Mouse (Mus musculus) Patski (cell line): Measurements from ENCODE around the gene Olfr191. TPM values are rescaled to one million over a fixed set of nuclear protein-coding genes. Genes with fewer than 3 reads are reported as not detected.
"Not testable (repeated sequence)": the region's sequence is repeated elsewhere in the genome, so short reads cannot be mapped to it uniquely, and the experiment has no call there.

ENCODE experiments used
- ATAC-seq: fragments of 100-300 bp; one replicate; pipeline ENCODE4 v1.8.0; 2021
- CTCF ChIA-PET: fragments of 350-600 bp; sonication (Branson Sonifier 250); formaldehyde crosslinking; loops from one replicate; lab custom pipeline; 2022; ENCODE audit warnings: inconsistent platforms; lab: Charles Lee
- POLR2A ChIA-PET: fragments of 350-600 bp; sonication (Branson Sonifier 250); formaldehyde crosslinking; loops from one replicate; lab custom pipeline; 2022; ENCODE audit warnings: antibody characterized with exemption, inconsistent platforms; lab: Charles Lee
- DNase-seq: peaks from one replicate; pipeline ENCODE4 v3.0.0-alpha.2; 2011; ENCODE audit warnings: low read depth, low spot score
- H3K27me3 ChIP-seq: fragments of 371-371 bp; one replicate; pipeline ENCODE4 v1.5.1; 2021
- CTCF ChIP-seq: fragments of 100-300 bp; IDR thresholded peaks from one replicate; pipeline ENCODE4 v1.5.1; 2021
- in situ Hi-C: fragments of 300-500 bp; cut with MboI; formaldehyde crosslinking; loops from 3 replicates; pipeline ENCODE4 v1.11.1; 2018; ENCODE audit warnings: low pct_unique_long_range_greater_than_20kb, mixed read lengths
- polyA plus RNA-seq: library from polyadenylated mRNA; unstranded; gene quantifications from one replicate; pipeline ENCODE4 v1.2.3, GENCODE M21; 2021

The Olfr191 gene
- not detected for polyA plus RNA-seq

DNA sequence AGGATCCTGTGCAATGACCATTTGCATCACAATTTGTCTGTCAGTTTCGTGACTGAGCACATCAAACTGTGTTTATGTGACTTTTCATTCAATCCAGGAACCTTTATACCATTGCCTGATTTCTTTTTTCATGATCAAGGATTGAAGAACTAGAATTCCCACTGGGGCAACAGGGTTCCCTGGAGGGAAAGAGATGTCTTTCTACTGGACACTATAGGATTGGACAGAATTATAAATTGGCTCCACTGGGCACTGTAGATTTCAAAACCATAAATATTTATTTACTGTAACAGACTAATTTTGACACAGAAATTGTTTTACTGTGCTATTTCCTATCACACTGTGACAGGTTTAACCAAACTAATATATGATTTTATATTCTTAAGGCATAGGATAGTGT lies at the start of gene Olfr191:
Olfr191 (minus strand) TSS at position 101 of the 400 bp plus-strand sequence.
- H3K27me3 ChIP-seq, DNase-seq, POLR2A ChIA-PET, CTCF ChIA-PET, ATAC-seq: not testable (repeated sequence)
- in situ Hi-C loops = loop anchor here (5.0 kb wide), 1 partner anchor 37 kb away; no protein-coding TSS in a partner anchor

DNA sequence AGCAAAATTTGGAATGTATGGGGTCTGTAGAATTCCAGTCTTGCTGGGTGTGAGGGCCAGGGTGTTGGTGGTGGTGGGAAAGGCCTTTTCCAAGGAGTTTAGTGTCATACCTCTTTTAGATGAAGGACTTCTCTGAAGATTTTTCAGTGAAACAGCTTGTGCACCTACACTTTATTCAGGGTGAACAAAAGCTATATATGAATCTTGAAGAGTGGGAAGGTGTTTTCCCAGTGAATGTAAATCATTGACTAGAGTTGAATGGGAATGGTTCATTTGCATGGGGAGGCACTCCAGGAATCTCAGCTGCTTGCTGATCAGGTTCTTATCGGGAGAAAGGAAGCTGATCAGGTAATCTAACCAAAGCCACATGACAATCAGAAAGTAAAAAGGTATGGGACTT lies 41.1 kb upstream of the Olfr191 start:
- in situ Hi-C loops = no loop called here
- ATAC-seq = no peak
- TF ChIP-seq CTCF = no peak
- ChIA-PET POLR2A (no interaction called here), CTCF (no interaction called here)
- no peak for DNase-seq
- H3K27me3 ChIP-seq = no peaks in the 10 kb centered on the region

DNA sequence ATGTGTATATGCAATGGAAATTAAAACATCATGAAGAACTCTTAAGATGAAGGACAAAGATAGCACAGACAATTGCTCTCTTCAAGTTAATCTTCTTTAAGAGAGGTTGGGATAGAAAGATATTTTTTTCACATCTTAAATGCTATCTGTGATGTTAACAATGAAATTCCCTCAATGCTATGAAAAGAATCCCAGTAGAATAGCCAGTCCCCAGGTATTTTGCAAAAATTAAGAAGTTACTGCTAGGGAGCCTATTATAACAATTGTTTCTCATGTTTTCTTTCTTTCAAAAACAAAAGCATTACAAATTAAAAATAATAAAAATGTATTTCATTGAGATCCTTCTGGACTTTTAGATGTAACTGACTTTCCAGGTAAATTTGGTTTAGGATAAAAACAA lies 31.3 kb upstream of the Olfr191 start, which contains the start of gene Olfr194:
Olfr194 (minus strand) TSS at position 101 of the 400 bp plus-strand sequence.
- in situ Hi-C loops = no loop called here
- no peaks in the 10 kb centered on the region for H3K27me3 ChIP-seq
- no peak for TF ChIP-seq CTCF
- ChIA-PET POLR2A (no interaction called here), CTCF (no interaction called here)
- no peak for DNase-seq
- no peak for ATAC-seq

DNA sequence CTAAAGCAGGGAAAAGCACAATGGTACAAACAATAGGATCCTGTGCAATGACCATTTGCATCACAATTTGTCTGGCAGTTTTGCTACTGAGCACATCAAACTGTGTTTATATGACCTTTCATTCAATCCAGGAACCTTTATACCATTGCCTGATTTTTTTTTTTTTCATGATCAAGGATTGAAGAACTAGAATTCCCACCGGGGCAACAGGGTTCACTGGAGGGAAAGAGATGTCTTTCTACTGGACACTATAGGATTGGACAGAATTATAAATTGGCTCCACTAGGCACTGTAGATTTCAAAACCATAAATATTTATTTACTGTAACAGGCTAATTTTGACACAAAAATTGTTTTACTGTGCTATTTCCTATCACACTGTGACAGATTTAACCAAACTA lies 22.2 kb upstream of the Olfr191 start, which contains the start of gene Olfr193:
Olfr193 (minus strand) TSS at position 101 of the 400 bp plus-strand sequence.
- in situ Hi-C loops = no loop called here
- CTCF ChIA-PET = no interaction called here
- POLR2A ChIA-PET = no interaction called here
- DNase-seq (no peak), ATAC-seq (no peak)
- no peaks in the 10 kb centered on the region for H3K27me3 ChIP-seq
- TF ChIP-seq CTCF = no peak

DNA sequence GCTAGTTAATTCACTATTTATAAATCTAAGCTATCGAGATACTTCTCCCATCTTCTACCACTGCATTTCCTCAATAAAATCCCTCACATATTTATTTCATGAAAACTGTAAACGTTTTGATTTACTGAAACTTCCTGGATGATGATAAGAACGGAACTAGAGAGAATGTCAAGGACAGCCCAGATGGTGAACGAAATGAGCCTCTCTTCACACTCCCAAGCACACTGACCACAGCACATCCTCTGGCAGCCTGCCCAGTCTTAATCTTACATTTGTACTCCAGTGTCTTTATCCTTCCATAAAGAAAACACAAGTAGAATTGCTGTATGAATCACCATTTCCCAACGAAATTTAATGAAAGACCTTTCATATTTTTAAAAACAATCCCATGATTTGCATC lies 18.9 kb upstream of the Olfr191 start:
- DNase-seq, in situ Hi-C loops, ATAC-seq, H3K27me3 ChIP-seq, CTCF ChIA-PET, POLR2A ChIA-PET: not testable (repeated sequence)

DNA sequence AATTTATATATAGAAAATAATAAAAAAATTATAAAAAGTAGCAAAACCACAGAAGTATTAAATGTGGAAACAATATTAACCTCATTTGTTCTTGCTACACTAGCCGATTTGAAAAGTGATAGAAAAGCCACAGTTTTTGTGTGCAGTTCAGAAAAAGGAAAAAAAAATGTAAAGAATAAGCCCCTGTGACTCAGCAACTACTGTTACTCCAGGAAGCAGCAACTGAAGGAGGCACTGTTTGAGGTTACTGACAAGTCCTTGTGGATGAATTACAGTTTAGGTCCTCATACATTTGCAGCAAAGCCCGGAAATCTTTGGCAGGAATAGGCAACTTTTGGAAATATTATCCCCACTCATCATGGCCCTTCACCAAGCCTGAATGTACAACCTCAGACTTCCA lies 15.7 kb upstream of the Olfr191 start:
- ATAC-seq (no peak), DNase-seq (no peak)
- in situ Hi-C loops = no loop called here
- H3K27me3 ChIP-seq = no peaks in the 10 kb centered on the region
- TF ChIP-seq CTCF = no peak
- POLR2A ChIA-PET = no interaction called here
- CTCF ChIA-PET = no interaction called here

DNA sequence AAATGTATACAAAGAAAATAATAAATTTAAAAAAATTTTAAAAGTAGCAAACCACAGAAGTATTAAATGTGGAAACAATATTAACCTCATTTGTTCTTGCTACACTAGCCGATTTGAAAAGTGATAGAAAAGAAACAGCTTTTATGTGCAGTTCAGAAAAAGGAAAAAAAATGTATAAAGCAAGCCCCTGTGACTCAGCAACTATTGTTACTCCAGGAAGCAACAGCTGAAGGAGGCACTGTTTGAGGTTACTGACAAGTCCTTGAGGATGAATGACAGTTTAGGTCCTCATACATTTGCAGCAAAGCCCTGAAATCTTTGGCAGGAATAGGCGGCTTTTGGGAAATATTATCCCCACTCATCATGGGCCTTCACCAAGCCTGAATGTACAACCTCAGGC lies 8.5 kb downstream of the Olfr191 start:
- POLR2A ChIA-PET, ATAC-seq, H3K27me3 ChIP-seq, CTCF ChIA-PET, in situ Hi-C loops, DNase-seq: not testable (repeated sequence)

DNA sequence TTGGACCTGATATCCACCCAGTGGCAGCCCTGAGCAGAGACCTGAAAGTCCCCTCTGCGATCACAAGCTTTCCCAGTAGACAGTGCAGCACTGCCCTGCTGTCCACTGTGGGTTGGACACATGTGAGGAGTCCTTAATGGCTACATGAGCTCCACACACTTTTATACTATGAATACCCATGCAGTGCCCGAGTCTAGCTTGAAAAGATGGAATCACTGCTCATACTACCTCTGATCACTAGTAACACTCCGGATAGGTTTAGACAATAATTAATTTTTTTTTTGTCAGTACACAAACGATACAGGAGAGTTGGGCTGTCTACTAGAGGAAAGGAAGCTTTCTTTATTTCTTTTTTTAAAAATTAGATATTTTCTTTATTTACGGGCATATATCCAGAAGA lies 11.7 kb downstream of the Olfr191 start, which contains the start of gene Olfr190:
Olfr190 (minus strand) TSS at position 101 of the 400 bp plus-strand sequence.
- DNase-seq (no peak), ATAC-seq (no peak)
- POLR2A ChIA-PET = no interaction called here
- CTCF ChIA-PET = no interaction called here
- TF ChIP-seq CTCF = no peak
- in situ Hi-C loops = no loop called here
- H3K27me3 ChIP-seq = no peaks in the 10 kb centered on the region

DNA sequence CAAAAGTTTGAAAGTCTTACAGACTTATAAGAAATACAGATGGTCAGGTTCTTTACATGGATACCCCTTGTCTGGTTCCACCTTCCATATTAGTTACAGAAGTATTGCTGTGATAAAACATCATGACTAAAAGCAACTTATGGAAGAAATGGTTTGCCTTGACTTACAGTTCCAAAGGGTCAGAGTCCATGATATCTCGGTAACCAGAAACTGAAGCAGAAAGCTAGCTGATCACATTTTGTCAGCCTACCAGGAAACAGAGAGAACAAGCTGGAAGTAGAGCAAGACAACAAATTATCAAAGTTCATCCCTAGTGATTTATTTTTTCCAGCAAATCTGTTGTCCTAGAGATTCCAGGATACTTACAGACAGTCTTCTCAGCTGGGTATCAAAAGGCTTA lies 16.1 kb downstream of the Olfr191 start:
- no peaks in the 10 kb centered on the region for H3K27me3 ChIP-seq
- ChIA-PET CTCF (no interaction called here), POLR2A (no interaction called here)
- TF ChIP-seq CTCF = no peak
- in situ Hi-C loops = no loop called here
- DNase-seq (no peak), ATAC-seq (no peak)

DNA sequence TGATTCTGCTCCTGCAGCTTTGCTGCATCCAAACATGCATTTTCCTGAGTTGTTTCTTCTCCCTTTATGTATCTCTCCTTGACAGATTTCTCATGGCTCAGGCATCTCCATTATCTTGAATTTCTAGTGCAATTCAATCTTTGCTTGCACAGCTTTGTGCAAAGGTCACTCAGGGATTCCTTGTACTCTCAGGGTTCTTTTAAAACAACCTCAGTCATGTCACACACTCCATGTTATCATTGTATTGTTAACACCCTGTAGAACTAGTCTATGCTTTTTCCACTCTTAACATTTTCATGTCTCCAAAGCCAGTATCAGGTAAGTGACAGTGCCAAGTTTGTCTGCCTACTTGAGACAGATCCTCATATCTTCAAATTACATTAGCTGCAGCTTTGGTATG lies 17.9 kb downstream of the Olfr191 start:
- in situ Hi-C loops = no loop called here
- ChIA-PET POLR2A (interaction anchor here (0.6 kb wide), 1 partner anchor 17 kb away, joined by 3 read pairs; no protein-coding TSS in a partner anchor), CTCF (no interaction called here)
- no peak for ATAC-seq
- no peak for DNase-seq
- no peaks in the 10 kb centered on the region for H3K27me3 ChIP-seq
- TF ChIP-seq CTCF = no peak

DNA sequence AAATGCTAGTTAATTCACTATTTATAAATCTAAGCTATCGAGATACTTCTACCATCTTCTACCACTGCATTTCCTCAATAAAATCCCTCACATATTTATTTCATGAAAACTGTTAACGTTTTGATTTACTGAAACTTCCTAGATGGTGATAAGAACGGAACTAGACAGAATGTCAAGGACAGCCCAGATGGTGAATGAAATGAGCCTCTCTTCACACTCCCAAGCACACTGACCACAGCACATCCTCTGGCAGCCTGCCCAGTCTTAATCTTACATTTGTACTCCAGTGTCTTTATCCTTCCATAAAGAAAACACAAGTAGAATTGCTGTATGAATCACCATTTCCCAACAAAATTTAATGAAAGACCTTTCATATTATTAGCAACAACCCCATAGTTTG lies 27.2 kb downstream of the Olfr191 start:
- ATAC-seq, CTCF ChIA-PET, POLR2A ChIA-PET, H3K27me3 ChIP-seq, in situ Hi-C loops, DNase-seq: not testable (repeated sequence)

DNA sequence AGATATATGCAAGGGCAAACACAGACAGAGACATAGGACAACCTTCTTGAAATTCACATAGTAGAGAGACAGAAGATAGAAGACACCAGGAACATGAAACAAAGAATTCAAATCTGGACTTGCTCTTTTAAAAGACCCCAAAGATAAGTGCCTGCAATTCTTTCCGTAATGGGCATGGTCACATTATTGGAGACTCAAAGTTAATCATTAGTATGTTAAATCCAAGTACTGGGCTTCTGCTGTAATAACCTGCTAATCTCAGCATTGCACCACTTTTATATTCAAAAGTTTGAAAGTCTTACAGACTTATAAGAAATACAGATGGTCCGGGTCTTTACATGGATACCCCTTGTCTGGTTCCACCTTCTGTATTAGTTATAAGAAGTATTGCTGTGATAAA lies 40.3 kb downstream of the Olfr191 start:
- in situ Hi-C loops, ATAC-seq, H3K27me3 ChIP-seq, POLR2A ChIA-PET, CTCF ChIA-PET, DNase-seq: not testable (repeated sequence)
